Mouse (Mus musculus): Measurements from ENCODE around the gene Atp23. TPM values are rescaled to one million over a fixed set of nuclear protein-coding genes. Genes with fewer than 3 reads are reported as not detected.

Gene Atp23
- polyA plus RNA-seq, 1 experiment from 2014 or later = 18.7 TPM

GRCm38 (mm10) chr10:126929543-126929942 lies 28.4 kb upstream of the Atp23 start:
- Histone ChIP-seq H3K27ac (peak overlapping the region; percentile 94), H3K36me3 (no peaks in the 10 kb centered on the region), H3K9me3 (no peaks in the 10 kb centered on the region), H3K27me3 (no peaks in the 10 kb centered on the region), H3K4me2 (peak overlapping the region; percentile 86; the same call in 1 of the 2 replicates), H3K9ac (peak overlapping the region; percentile 19; the same call in 1 of the 2 replicates), H3K4me3 (no peak overlapping the region), H3K4me1 (peaks cover 47% of the 10 kb centered on the region)
- 52% methylated on average over 3 of the region's 3 CpGs for WGBS
- no peak for ATAC-seq (ENCODE audit: borderline replicate concordance, extremely low read depth, low FRiP score, low TSS enrichment)

GRCm38 (mm10) chr10:126928819-126929206 lies 27.7 kb upstream of the Atp23 start:
- no peaks in the 10 kb centered on the region for H3K9me3 ChIP-seq
- peaks cover 51% of the 10 kb centered on the region for H3K4me1 ChIP-seq
- ATAC-seq (ENCODE audit: borderline replicate concordance, extremely low read depth, low FRiP score, low TSS enrichment) = no peak

DNA sequence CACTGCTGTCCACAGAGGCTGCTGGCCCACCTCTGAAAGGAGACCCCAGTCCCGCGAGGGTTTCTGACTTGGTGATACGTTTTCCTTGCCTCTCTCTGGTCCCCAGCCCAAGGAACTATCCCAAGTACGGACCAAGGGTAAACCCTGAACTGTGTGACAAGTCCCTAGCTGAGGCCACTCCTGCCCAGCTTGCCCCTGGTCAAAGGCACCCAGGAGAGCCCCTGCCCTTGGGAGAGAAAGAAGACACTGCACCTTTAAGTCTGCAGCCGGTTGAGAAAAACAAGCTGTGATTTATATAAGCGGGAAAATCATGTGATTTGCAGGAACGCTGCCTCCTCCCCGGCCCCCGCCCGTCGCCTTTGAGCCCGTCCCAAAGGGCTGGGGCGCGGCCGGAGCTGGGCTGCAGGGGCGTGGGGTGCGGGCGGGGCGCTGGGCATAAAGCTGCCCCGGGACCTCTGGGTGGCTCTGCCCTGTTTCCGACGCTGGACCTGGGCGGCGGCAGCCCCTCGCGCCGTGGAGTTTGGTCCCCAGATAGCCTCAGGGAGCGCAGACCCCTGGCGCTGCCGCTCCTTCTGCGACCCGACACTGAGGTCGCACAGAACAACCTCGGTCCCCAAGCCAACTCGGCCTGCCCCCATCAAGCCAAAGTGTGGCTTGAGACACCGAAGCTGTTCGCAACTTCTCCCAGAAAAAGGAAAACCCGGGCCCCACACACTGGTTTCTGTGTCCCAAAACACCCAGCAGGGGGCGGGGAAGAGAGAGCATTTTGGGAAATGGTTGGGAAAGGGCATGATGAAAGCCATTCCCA lies 27.1 kb upstream of the Atp23 start:
- ATAC-seq (ENCODE audit: borderline replicate concordance, extremely low read depth, low FRiP score, low TSS enrichment) = peak; percentile 62
- peak overlapping the region; percentile 86 for H3K4me2 ChIP-seq
- no peaks in the 10 kb centered on the region for H3K27me3 ChIP-seq
- H3K36me3 ChIP-seq = no peaks in the 10 kb centered on the region
- H3K9me3 ChIP-seq = no peaks in the 10 kb centered on the region
- peak overlapping the region; percentile 94 for H3K27ac ChIP-seq
- peaks cover 51% of the 10 kb centered on the region for H3K4me1 ChIP-seq
- peak overlapping the region; percentile 47 for H3K9ac ChIP-seq
- under 1% methylated on average over 39 of the region's 39 CpGs for WGBS
- H3K4me3 ChIP-seq = peak overlapping the region; percentile 50

More at GRCm38 (mm10) chr10:126928819-126929206, 27.7 kb upstream of the Atp23 start:
- peak overlapping the region; percentile 86 for H3K4me2 ChIP-seq
- peak overlapping the region; percentile 19; the same call in 1 of the 2 replicates for H3K9ac ChIP-seq
- H3K4me3 ChIP-seq = peak overlapping the region; percentile 50
- no peaks in the 10 kb centered on the region for H3K27me3 ChIP-seq
- no peaks in the 10 kb centered on the region for H3K36me3 ChIP-seq
- peak overlapping the region; percentile 94 for H3K27ac ChIP-seq
- 17% methylated on average over 12 of the region's 12 CpGs for WGBS

DNA sequence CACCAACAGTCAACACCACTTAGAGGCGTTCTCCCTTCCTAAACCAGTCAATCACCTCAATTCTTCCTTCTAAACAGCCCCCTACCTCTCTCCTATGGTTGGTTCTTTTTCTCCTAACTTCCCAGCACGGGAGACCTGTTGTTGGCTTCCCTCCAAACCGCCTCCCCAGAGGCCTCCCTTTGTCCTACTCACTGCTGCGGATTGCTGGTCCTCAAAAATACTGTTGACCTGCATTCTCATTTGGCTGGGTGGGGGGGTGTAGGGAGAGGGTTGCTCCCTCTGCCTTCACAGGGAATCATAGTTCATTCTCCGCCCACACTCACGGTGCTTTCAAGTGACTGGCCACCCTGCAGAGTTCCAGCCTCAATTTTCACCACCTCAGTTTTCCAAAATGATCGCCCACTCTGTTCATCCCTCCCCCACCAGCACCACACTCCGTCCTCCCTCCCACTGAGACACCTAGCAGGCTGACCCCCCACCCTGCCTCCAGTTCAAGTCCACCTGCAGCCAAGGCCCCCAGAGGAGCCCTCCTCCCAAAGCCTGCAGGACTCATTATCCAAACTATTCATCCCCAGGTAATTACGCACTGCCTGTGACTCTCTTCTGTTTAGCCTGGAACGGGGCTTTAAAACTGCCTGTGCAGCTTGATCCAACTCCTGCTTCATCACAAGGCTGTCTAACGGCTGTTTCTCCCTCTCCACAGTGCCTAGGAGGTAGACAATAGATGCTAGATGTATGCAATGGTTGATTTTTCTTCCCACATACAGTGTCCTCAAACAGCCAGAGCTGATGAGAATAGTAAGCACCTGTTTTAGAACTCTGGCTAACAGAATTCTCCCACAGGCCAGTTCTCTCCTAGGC lies 26.2 kb upstream of the Atp23 start:
- H3K27me3 ChIP-seq = no peaks in the 10 kb centered on the region
- no peaks in the 10 kb centered on the region for H3K36me3 ChIP-seq
- 0 out of 2 replicates have a peak overlapping the region, but pooled peaks have one; percentile 47 for H3K9ac ChIP-seq
- peak overlapping the region; percentile 86 for H3K4me2 ChIP-seq
- 33% methylated on average over 11 of the region's 11 CpGs for WGBS
- peak overlapping the region; percentile 94 for H3K27ac ChIP-seq
- H3K4me3 ChIP-seq = peak overlapping the region; percentile 50; the same call in 1 of the 2 replicates
- H3K4me1 ChIP-seq = peaks cover 51% of the 10 kb centered on the region
- no peaks in the 10 kb centered on the region for H3K9me3 ChIP-seq
- no peak for ATAC-seq (ENCODE audit: borderline replicate concordance, extremely low read depth, low FRiP score, low TSS enrichment)

DNA sequence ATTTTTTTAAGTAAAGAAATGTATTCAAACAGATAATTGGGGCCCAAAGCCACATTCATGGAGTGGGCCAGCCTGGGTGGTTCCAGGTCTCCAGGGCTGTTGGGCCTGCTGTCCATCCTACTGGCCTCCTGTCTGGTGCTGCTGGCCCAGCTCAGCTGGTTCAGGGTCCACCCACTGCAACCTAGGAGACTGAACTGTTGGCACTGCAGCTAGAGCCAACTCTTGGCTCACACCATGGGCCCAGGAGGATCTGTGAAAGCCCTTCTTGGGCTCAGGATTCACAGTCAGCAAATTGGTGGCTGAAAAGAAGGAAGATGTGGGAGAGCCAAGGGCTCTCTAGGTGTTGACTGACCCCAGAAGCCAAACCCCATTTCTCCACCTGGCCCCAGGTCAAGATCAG lies 24.2 kb upstream of the Atp23 start:
- Histone ChIP-seq H3K9ac (no peak overlapping the region), H3K4me2 (no peak overlapping the region), H3K4me1 (peaks cover 36% of the 10 kb centered on the region), H3K9me3 (no peaks in the 10 kb centered on the region), H3K27me3 (no peaks in the 10 kb centered on the region), H3K36me3 (no peaks in the 10 kb centered on the region), H3K4me3 (no peak overlapping the region), H3K27ac (no peak overlapping the region)
- ATAC-seq (ENCODE audit: borderline replicate concordance, extremely low read depth, low FRiP score, low TSS enrichment) = no peak

GRCm38 (mm10) chr10:126924087-126924486 lies 22.9 kb upstream of the Atp23 start:
- H3K4me1 ChIP-seq = peaks cover 23% of the 10 kb centered on the region
- 43% methylated on average over 3 of the region's 3 CpGs for WGBS
- 0 out of 2 replicates have a peak, but pooled peaks cover 3% of the 10 kb centered on the region for H3K9me3 ChIP-seq
- H3K27me3 ChIP-seq = no peaks in the 10 kb centered on the region
- no peak for ATAC-seq (ENCODE audit: borderline replicate concordance, extremely low read depth, low FRiP score, low TSS enrichment)
- no peak overlapping the region for H3K9ac ChIP-seq
- H3K4me2 ChIP-seq = no peak overlapping the region
- no peaks in the 10 kb centered on the region for H3K36me3 ChIP-seq
- no peak overlapping the region for H3K4me3 ChIP-seq
- no peak overlapping the region for H3K27ac ChIP-seq

- Histone ChIP-seq H3K36me3 (no peaks in the 10 kb centered on the region), H3K9me3 (0 out of 2 replicates have a peak, but pooled peaks cover 3% of the 10 kb centered on the region), H3K9ac (no peak overlapping the region), H3K4me1 (0 out of 2 replicates have a peak, but pooled peaks cover 4% of the 10 kb centered on the region), H3K27ac (no peak overlapping the region), H3K4me2 (no peak overlapping the region), H3K4me3 (no peak overlapping the region), H3K27me3 (no peaks in the 10 kb centered on the region)
- WGBS = 96% methylated on average over 3 of the region's 3 CpGs
- ATAC-seq (ENCODE audit: borderline replicate concordance, extremely low read depth, low FRiP score, low TSS enrichment) = no peak
Measured at GRCm38 (mm10) chr10:126920220-126920619, 19.1 kb upstream of the Atp23 start.

- Histone ChIP-seq H3K9me3 (0 out of 2 replicates have a peak, but pooled peaks cover 3% of the 10 kb centered on the region), H3K4me3 (no peak overlapping the region), H3K4me1 (0 out of 2 replicates have a peak, but pooled peaks cover 2% of the 10 kb centered on the region), H3K36me3 (no peaks in the 10 kb centered on the region), H3K27ac (no peak overlapping the region), H3K27me3 (no peaks in the 10 kb centered on the region), H3K9ac (no peak overlapping the region), H3K4me2 (no peak overlapping the region)
- ATAC-seq (ENCODE audit: borderline replicate concordance, extremely low read depth, low FRiP score, low TSS enrichment) = peak; percentile 62; the same call in 1 of the 2 replicates
- 1% methylated on average over 9 of the region's 9 CpGs for WGBS
Measured at GRCm38 (mm10) chr10:126919067-126919466, 17.9 kb upstream of the Atp23 start.

GRCm38 (mm10) chr10:126914288-126914687 lies 13.1 kb upstream of the Atp23 start:
- Histone ChIP-seq H3K27me3 (no peaks in the 10 kb centered on the region), H3K4me3 (no peak overlapping the region), H3K9ac (no peak overlapping the region), H3K9me3 (no peaks in the 10 kb centered on the region), H3K4me1 (no peaks in the 10 kb centered on the region), H3K36me3 (no peaks in the 10 kb centered on the region), H3K27ac (no peak overlapping the region), H3K4me2 (no peak overlapping the region)
- WGBS = 93% methylated on average over 5 of the region's 5 CpGs
- no peak for ATAC-seq (ENCODE audit: borderline replicate concordance, extremely low read depth, low FRiP score, low TSS enrichment)

GRCm38 (mm10) chr10:126911479-126911878 lies 10.3 kb upstream of the Atp23 start:
- Histone ChIP-seq H3K9ac (no peak overlapping the region), H3K4me2 (no peak overlapping the region), H3K27ac (no peak overlapping the region), H3K4me3 (no peak overlapping the region), H3K9me3 (no peaks in the 10 kb centered on the region), H3K27me3 (no peaks in the 10 kb centered on the region), H3K4me1 (no peaks in the 10 kb centered on the region), H3K36me3 (no peaks in the 10 kb centered on the region)
- ATAC-seq (ENCODE audit: borderline replicate concordance, extremely low read depth, low FRiP score, low TSS enrichment) = no peak
- 78% methylated on average over 1 of the region's 1 CpGs for WGBS

DNA sequence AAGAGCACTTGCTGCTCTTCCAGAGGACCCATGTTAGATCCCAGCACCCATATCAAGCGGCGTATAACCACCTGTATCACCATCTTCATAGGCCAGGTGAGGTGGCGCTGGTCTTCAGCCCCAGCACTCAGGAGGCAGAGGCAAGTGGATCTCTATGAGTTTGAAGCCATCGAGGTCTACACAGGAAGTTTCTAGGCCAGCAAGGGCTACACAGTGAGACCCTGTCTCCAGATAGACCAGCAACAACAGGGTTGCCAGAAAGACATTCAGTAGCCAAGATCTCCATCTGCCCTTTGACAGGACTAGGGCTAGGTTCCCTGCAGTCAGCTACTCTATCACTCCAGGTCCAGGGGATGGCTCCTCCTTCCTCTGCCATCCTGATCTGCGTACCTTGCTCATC lies 5.7 kb upstream of the Atp23 start:
- Histone ChIP-seq H3K9ac (no peak overlapping the region), H3K4me2 (no peak overlapping the region), H3K4me3 (no peak overlapping the region), H3K27me3 (no peaks in the 10 kb centered on the region), H3K4me1 (no peaks in the 10 kb centered on the region), H3K27ac (no peak overlapping the region), H3K36me3 (no peaks in the 10 kb centered on the region), H3K9me3 (no peaks in the 10 kb centered on the region)
- ATAC-seq (ENCODE audit: borderline replicate concordance, extremely low read depth, low FRiP score, low TSS enrichment) = no peak
- 88% methylated on average over 5 of the region's 5 CpGs for WGBS

Data from lung, embryonic 15.5 days (tissue).